Mouse (Mus musculus) CH12F3 (cell line): ENCODE results near the gene Folr1.

ENCODE experiments used
- in situ Hi-C: fragments of 300-500 bp; cut with MboI; formaldehyde crosslinking; loops from 2 replicates; pipeline ENCODE4 v1.14.3; 2020; ENCODE audit warnings: low sequenced_read_pairs

Folr1 gene

DNA sequence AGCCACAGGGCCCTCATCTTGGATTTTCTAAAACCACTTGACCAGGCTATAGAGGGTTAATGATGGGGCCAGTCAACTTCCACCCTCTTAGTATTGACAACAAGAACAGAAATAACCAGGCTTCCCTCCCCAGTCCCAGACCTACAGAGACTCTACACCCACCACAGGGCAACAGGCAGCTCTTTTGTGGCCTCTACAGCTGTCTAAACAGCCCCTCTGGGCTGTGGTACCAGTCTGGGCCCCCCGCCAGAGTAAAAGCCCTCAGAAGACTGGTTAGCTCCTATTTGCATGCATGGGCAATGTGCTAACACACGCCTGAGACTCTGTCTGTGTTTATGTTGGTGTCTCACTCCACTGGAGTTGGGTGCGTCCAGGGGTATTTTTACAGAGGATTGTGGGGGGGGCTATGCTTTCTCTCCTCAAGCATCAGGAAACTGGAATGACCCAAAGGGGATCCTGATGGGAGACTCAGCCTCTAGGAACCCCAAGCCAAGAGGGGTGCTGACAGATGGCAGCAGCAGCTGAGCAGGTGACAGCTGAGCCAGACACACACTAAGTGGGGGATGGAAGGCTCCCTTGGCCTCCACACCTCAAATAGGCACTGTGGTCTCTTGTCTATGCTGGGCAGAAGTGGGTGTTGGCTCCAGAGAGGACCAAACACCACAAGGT lies 36.5 kb downstream of the Folr1 start:
- in situ Hi-C loops: no loop called here

DNA sequence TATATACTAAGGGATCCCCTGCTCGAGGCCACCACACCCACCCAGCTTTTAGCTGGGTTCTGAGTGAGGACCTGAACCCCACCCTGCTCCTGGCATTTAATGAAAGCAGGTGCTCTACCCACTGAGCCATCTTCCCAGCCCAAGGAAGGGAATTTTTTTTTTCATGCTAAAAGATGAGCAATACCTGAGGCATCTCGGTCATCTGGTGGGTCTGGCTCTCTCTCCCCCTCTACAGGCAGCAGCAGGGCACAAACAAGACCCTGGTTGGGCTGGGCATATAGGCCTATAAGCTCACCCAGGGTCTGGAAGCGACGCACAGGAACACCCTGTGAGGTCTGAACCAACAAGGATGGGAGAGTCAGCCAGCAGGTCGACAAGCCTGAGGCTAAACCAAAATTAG lies 37.2 kb downstream of the Folr1 start:
- in situ Hi-C loops: no loop called here

DNA sequence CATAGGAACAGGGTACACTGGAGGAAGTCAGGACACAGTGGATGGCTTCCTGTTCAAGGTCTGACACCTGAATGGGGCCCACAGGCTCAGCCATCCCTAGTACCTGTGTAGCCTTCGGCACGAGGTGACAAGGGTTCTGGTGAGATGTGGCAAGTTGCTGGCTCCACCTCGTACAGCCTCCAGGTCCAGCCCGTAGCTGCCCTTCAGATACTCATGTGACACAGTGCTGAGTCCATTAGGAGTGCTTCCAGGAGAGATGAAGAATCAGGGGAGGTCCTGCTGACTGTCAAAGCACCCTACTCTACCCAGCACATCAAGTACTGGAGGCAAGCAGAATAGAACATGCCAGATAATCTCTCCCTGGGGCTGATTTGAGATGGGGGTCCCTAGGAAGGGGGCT lies 38.2 kb downstream of the Folr1 start:
- in situ Hi-C loops: no loop called here

DNA sequence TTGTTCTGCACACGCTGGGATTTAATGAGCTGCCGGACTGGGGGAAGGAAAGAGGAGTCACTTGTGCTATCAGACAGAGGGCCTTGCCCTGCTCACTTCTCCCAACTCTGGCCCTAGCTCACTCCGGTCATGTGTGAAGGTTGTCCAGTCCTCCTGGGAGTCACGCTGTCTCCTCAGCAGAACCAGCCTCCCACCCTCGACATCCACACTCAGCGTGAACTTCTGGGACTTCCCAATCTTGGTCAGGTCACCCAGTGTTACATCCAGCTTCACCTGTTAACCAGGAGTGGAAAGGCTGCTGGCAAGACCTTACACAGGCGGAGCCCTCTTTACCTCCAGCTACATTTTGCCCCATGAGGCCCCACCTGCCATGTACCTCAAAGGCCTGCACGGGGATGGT lies 39.2 kb downstream of the Folr1 start:
- in situ Hi-C loops: no loop called here

DNA sequence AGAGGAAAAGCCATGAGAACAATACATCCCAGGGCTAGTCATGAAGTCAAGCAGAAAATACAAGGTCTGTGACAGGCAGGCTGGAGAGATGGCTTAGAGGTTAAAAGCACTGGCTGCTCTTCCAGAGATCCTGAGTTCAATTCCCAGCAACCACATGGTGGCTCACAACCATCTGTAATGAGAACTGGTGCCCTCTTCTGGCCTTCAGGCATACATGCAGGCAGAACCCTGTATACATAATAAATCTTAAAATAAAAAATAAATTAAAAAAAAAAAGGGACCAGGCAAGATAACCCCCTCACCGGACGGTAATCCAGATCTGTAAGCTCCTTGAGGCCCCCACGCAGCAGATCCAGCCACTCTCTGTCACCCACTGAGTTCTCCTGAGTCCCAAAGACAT lies 40.2 kb downstream of the Folr1 start:
- in situ Hi-C loops: no loop called here

DNA sequence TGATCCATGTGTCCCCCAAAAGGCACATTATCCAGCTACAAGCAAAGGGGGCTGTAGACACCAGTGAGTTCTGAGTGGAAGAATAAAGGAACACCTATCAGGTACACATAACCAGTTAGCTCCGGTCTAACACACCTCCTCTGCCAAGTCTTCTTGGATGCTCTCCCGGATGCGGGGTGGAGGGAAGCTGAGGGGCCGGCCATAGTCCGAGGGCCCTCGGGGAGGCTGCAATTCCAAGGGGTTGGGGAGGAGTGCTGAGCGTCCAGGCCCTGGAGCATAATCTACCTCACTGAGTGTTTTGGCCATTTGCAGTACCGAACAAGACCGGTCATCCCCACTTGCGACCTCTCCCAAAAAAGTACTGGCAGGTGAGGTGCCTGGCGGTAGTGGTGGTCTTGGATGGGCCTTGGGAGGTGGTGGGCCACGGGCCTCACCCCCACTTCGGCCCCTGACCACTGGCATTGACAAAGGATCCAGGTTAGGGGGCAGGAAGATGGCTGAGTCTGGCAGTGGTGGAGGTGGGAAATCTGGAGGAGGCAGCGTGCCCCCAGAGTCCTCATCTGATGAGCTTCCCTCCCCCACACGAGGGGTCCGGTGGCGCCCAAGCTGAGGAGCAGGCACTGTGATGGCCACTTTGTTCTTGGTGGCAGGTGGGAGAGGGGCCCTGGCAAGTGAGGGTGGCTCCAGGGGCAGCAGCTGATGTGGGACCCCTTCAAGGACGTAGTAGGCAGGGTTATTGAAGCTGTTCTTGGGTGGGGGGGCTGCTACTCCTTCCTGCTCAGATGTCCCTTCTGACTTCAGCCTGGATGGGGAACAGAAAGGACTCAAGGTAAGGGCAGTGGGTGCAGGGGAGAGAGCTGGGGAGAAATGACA lies 46.6 kb downstream of the Folr1 start:
- in situ Hi-C loops: loop anchor here (10.0 kb wide), 1 partner anchor 149 kb away; no protein-coding TSS in a partner anchor

DNA sequence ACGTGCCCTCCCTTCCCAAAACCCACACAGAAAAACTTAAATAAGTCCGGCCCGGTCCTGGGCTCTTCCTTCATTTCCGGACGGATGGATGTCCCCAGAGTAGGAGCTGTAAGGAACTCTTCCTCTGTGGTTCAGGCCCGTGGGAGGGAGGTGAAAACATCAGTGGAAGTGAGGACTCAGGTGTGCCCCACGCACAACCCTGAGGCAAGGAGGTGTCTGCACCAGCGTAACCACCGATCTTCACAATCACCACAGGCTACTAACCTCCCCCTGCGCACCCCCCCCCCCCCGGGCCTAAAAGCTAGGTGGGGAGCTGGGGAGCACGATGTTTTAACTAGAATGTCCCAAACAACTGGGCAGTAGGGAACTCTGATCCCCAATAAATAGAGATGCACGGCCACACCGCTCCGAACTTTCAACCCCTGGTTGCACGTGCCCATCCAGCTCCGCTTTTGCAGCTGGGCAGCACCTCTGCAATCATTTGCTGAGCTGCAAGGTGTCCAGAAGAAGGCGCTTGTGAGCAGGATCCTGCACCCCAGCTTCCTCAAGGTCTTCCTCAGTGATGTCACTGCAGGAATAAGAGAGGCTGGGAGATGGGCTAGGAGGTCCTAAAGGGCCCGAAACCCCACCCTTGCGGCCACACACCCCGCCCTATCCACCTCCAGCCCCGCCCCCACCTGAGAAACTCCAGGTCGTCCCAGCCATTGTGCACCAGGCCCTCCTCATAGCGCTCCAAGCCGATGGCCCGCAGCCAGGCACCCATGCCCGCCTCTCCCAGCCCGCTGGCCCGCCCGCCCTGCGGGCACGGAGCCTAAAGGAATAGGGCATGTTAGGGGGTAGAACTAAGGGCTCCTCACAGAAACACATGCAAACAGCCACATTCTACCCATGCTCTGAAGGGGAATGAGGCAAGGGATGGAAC lies 47.5 kb downstream of the Folr1 start:
- in situ Hi-C loops: loop anchor here (10.0 kb wide), 1 partner anchor 148 kb away; no protein-coding TSS in a partner anchor

DNA sequence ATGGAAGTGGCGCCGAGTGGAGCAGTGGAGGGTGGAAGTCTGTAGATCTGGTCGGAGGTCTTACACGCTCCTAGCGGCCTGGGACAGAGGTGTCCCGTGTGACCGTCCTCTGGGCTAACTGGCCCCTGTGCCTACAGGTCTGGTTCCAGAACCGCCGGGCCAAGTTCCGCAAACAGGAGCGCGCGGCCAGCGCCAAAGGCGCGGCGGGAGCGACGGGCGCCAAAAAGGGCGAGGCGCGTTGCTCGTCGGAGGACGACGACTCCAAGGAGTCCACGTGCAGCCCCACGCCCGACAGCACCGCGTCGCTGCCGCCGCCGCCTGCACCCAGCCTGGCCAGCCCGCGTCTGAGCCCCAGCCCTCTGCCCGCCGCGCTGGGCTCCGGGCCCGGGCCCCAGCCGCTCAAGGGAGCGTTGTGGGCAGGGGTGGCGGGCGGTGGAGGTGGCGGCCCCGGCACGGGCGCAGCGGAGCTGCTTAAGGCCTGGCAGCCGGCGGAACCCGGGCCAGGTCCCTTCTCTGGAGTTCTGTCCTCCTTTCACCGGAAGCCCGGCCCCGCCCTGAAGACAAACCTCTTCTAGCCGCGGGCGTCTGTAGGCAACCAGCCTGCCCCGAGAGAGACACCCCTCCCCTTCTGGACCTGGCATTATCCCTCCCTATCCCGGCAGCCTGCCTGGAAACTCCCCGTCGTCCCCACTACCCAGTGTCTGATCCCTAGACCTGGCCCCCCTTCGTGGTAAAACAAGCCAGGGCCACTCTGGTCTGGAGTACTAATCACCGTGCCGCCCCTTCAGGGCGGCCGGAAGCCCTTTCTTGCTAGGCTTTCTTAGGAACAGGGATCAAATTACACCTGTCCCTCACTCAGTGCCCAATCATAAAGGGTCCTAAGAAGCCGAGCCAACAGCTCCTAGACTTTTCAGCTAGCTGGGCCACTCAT lies 48.8 kb downstream of the Folr1 start:
- in situ Hi-C loops: loop anchor here (10.0 kb wide), 1 partner anchor 147 kb away; no protein-coding TSS in a partner anchor

DNA sequence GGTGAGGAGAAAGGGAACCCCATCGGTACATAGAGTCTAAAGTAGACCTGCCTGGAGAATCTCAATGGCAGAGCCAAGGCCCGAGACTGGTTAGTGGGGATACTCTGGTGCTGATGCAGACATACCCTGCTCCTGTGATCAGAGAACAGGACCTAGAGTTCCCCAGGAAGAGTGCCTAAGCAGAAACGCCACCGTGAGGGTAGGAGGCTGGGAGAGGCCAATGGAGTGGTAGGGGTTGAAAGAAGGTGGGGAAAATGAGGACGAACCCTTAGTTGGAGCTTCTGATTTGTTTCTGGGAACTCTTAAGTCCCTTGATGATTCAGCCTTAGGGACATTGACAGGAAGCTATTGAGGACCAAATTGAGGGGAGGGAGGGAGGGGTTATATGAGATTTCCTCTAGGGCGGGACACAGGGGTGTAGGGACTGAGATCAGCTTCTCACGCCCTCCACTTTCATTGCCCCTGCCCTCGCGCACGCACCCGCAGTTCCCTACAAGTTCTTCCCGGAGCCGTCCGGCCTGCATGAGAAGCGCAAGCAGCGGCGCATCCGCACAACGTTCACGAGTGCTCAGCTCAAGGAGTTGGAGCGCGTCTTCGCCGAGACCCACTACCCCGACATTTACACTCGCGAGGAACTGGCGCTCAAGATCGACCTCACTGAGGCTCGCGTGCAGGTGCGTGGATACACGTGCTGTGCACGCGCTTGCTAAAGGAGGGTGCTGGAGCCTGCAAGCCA lies 50.1 kb downstream of the Folr1 start:
- in situ Hi-C loops: loop anchor here (10.0 kb wide), 1 partner anchor 146 kb away; no protein-coding TSS in a partner anchor

DNA sequence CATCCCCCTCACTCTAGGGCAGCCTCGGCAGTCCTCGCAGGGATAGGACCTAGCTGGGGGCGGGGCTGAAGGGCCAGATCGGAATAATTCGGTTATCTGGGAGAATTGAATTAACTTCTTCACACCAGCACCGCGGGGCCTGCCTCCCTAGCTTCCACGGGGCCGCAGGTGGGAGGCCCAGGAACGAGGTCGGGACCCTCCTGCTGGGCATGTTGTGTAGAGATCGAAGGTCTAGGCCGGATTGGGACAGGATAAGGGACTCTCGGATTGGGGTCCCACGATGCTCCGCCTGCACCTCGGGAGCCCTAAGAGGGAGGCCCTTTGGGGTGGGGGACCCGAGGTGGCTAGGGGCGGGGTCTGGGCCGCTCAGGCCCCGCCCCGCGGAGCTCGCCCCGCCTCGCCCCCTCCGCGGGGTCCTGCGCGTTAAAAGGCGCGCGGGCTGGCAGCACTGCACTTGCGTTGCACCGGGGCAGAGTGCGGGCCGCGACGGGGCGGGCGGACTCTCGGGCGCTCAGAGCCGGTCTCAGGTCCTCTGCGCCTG lies 52.7 kb downstream of the Folr1 start, which contains the start of gene Phox2a:
Gene Phox2a (plus strand): TSS at position 453 of the 541 bp plus-strand sequence.
- in situ Hi-C loops: no loop called here
